ENCODE assay signal across 8 mouse cellular contexts in genomic region chr1:72284539-72284938, GRCm38 (mm10). TPM values are rescaled to one million over a fixed set of nuclear protein-coding genes. Genes with fewer than 3 reads are reported as not detected.
A peak's percentile ranks its signal among the peaks of the same experiment; 100 is the strongest.
DNase-seq lines count a peak whose midpoint lies in the region; ATAC-seq and TF ChIP-seq lines count a peak whose summit lies in the region.

No protein-coding gene starts in this region.

- no peaks in the 10 kb centered on the region for H3K4me1 ChIP-seq in kidney, postnatal 0 days (replicated peaks; ENCODE audit: insufficient read depth, low read length)
- H3K4me1 ChIP-seq in embryonic facial prominence, embryonic 10.5 days = peaks cover 17% of the 10 kb centered on the region
- H3K4me1 ChIP-seq in hindbrain, embryonic 13.5 days (replicated peaks) = peaks cover 38% of the 10 kb centered on the region
- peaks cover 36% of the 10 kb centered on the region for H3K4me1 ChIP-seq in midbrain, embryonic 14.5 days (ENCODE audit: control insufficient read depth, insufficient read depth, low read length)

- H3K9me3 ChIP-seq in kidney, postnatal 0 days (replicated peaks; ENCODE audit: low read length) = no peaks in the 10 kb centered on the region
- H3K9me3 ChIP-seq in embryonic facial prominence, embryonic 10.5 days = no peaks in the 10 kb centered on the region
- no peaks in the 10 kb centered on the region for H3K9me3 ChIP-seq in hindbrain, embryonic 13.5 days
- no peaks in the 10 kb centered on the region for H3K9me3 ChIP-seq in midbrain, embryonic 14.5 days (ENCODE audit: control insufficient read depth, low read length)

- H3K36me3 ChIP-seq in kidney, postnatal 0 days (ENCODE audit: insufficient read depth, low read length) = no peaks in the 10 kb centered on the region
- no peaks in the 10 kb centered on the region; the same call in 1 of the 2 replicates for H3K36me3 ChIP-seq in embryonic facial prominence, embryonic 10.5 days (replicated peaks)
- H3K36me3 ChIP-seq in hindbrain, embryonic 13.5 days = no peaks in the 10 kb centered on the region; the same call in 1 of the 2 replicates
- H3K36me3 ChIP-seq in midbrain, embryonic 14.5 days (ENCODE audit: control insufficient read depth, insufficient read depth, low read length) = 0 out of 2 replicates have a peak, but pooled peaks cover 2% of the 10 kb centered on the region

- DNase-seq in kidney, postnatal 0 days (ENCODE audit: low spot score) = no peak
- DNase-seq in kidney, postnatal 36 days = no peak
- DNase-seq in embryonic facial prominence, embryonic 10.5 days (ENCODE audit: low spot score) = peak; percentile 20
- DNase-seq in midbrain, embryonic 14.5 days = peak; percentile 55
- no peak for DNase-seq in urinary bladder, postnatal 25 days (ENCODE audit: low spot score)
- no peak for DNase-seq in ovary, postnatal 10 days (ENCODE audit: low spot score)

- peak overlapping the region; percentile 88 for H3K4me2 ChIP-seq in kidney, postnatal 0 days (ENCODE audit: low read length)
- peak overlapping the region; percentile 81 for H3K4me2 ChIP-seq in hindbrain, embryonic 13.5 days
- H3K4me2 ChIP-seq in midbrain, embryonic 14.5 days (ENCODE audit: low read length) = peak overlapping the region; percentile 79

- no peak for TF ChIP-seq CTCF in kidney, postnatal 0 days (IDR thresholded peaks at IDR 0.05; ENCODE audit: low read depth)

- H3K4me3 ChIP-seq in kidney, postnatal 0 days (replicated peaks; ENCODE audit: low read depth, low read length) = peak overlapping the region; percentile 8; the same call in 1 of the 2 replicates
- H3K4me3 ChIP-seq in embryonic facial prominence, embryonic 10.5 days = peak overlapping the region; percentile 76
- peak overlapping the region; percentile 54 for H3K4me3 ChIP-seq in hindbrain, embryonic 13.5 days
- peak overlapping the region; percentile 54 for H3K4me3 ChIP-seq in midbrain, embryonic 14.5 days (replicated peaks; ENCODE audit: low read depth, low read length)

- no peak overlapping the region for H3K27ac ChIP-seq in kidney, postnatal 0 days
- H3K27ac ChIP-seq in embryonic facial prominence, embryonic 10.5 days (replicated peaks) = peak overlapping the region; percentile 91
- peak overlapping the region; percentile 94 for H3K27ac ChIP-seq in hindbrain, embryonic 13.5 days
- H3K27ac ChIP-seq in midbrain, embryonic 14.5 days (replicated peaks; ENCODE audit: low read depth, low read length) = peak overlapping the region; percentile 88

- 6% methylated on average over 5 of the region's 5 CpGs for WGBS in kidney, postnatal 0 days
- WGBS in embryonic facial prominence, embryonic 10.5 days = 5% methylated on average over 5 of the region's 5 CpGs
- 3% methylated on average over 5 of the region's 5 CpGs for WGBS in hindbrain, embryonic 13.5 days
- WGBS in midbrain, embryonic 14.5 days = 3% methylated on average over 5 of the region's 5 CpGs

- no peak overlapping the region for H3K9ac ChIP-seq in kidney, postnatal 0 days (ENCODE audit: low read depth, low read length)
- H3K9ac ChIP-seq in hindbrain, embryonic 13.5 days = peak overlapping the region; percentile 89
- peak overlapping the region; percentile 81 for H3K9ac ChIP-seq in midbrain, embryonic 14.5 days (replicated peaks; ENCODE audit: low read length)

- H3K27me3 ChIP-seq in kidney, postnatal 0 days (ENCODE audit: insufficient read depth, low read length) = no peaks in the 10 kb centered on the region
- H3K27me3 ChIP-seq in embryonic facial prominence, embryonic 10.5 days (replicated peaks; ENCODE audit: low read depth, poor library complexity, severe bottlenecking) = peaks cover 14% of the 10 kb centered on the region
- no peaks in the 10 kb centered on the region for H3K27me3 ChIP-seq in hindbrain, embryonic 13.5 days
- no peaks in the 10 kb centered on the region for H3K27me3 ChIP-seq in midbrain, embryonic 14.5 days (ENCODE audit: control insufficient read depth, insufficient read depth, low read length)

- ATAC-seq in kidney, postnatal 0 days (replicated peaks; ENCODE audit: low FRiP score, low read depth) = no peak
- ATAC-seq in hindbrain, embryonic 13.5 days (ENCODE audit: low FRiP score) = peak; percentile 75
- ATAC-seq in midbrain, embryonic 14.5 days (ENCODE audit: low FRiP score, low TSS enrichment) = peak; percentile 68
- no peak for ATAC-seq in erythroid progenitor cell, adult 5-6 weeks (replicated peaks; ENCODE audit: low FRiP score, poor library complexity, severe bottlenecking)

RNA-seq across cellular contexts. Expression of gene Tmem169, which starts 0.4 kb away (rescaled TPM):
- 4.1 and 4.8 TPM in 2 replicates for polyA plus RNA-seq in kidney, postnatal 0 days (2015; fragmentation: Nextera tagmentation; extraction: Ambion mirVana)
- 5.1 and 5.2 TPM in 2 replicates for polyA plus RNA-seq in embryonic facial prominence, embryonic 10.5 days (2016; fragmentation: Nextera tagmentation; extraction: Ambion mirVana)
- 42.3 and 46.8 TPM in 2 replicates for polyA plus RNA-seq in hindbrain, embryonic 13.5 days (2015; fragmentation: Nextera tagmentation; extraction: Ambion mirVana)
- polyA plus RNA-seq in midbrain, embryonic 14.5 days (2014; fragmentation: Nextera tagmentation; extraction: Ambion mirVana) = 33.9 and 36.0 TPM in 2 replicates
- total RNA-seq in erythroid progenitor cell, adult 5-6 weeks (2015; ENCODE audit: low replicate concordance) = not detected in 2 replicates
- total RNA-seq in erythroid progenitor cell, adult 5-6 weeks (2017; ENCODE audit: low replicate concordance) = not detected in 2 replicates

RNA-seq across cellular contexts. Expression of gene Pecr, which starts 0.4 kb away (rescaled TPM):
- 82.0 and 87.8 TPM in 2 replicates for polyA plus RNA-seq in kidney, postnatal 0 days (2015; fragmentation: Nextera tagmentation; extraction: Ambion mirVana)
- polyA plus RNA-seq in embryonic facial prominence, embryonic 10.5 days (2016; fragmentation: Nextera tagmentation; extraction: Ambion mirVana) = 29.2 and 29.6 TPM in 2 replicates
- polyA plus RNA-seq in hindbrain, embryonic 13.5 days (2015; fragmentation: Nextera tagmentation; extraction: Ambion mirVana) = 8.8 and 8.9 TPM in 2 replicates
- 6.3 and 7.7 TPM in 2 replicates for polyA plus RNA-seq in midbrain, embryonic 14.5 days (2014; fragmentation: Nextera tagmentation; extraction: Ambion mirVana)
- total RNA-seq in erythroid progenitor cell, adult 5-6 weeks (2015; ENCODE audit: low replicate concordance) = 1.7 TPM in 1 of 2 replicates, not detected in the other
- total RNA-seq in erythroid progenitor cell, adult 5-6 weeks (2017; ENCODE audit: low replicate concordance) = 1.4 TPM in 1 of 2 replicates, not detected in the other

RNA-seq across cellular contexts. Expression of gene Xrcc5, which starts 22.7 kb away (rescaled TPM):
- 48.9 and 53.2 TPM in 2 replicates for polyA plus RNA-seq in kidney, postnatal 0 days (2015; fragmentation: Nextera tagmentation; extraction: Ambion mirVana)
- 55.2 and 57.3 TPM in 2 replicates for polyA plus RNA-seq in embryonic facial prominence, embryonic 10.5 days (2016; fragmentation: Nextera tagmentation; extraction: Ambion mirVana)
- 26.0 and 26.5 TPM in 2 replicates for polyA plus RNA-seq in hindbrain, embryonic 13.5 days (2015; fragmentation: Nextera tagmentation; extraction: Ambion mirVana)
- 12.8 and 21.9 TPM in 2 replicates for polyA plus RNA-seq in midbrain, embryonic 14.5 days (2014; fragmentation: Nextera tagmentation; extraction: Ambion mirVana)
- total RNA-seq in erythroid progenitor cell, adult 5-6 weeks (2015; ENCODE audit: low replicate concordance) = 2.1 and 7.9 TPM in 2 replicates
- 3.1 and 5.9 TPM in 2 replicates for total RNA-seq in erythroid progenitor cell, adult 5-6 weeks (2017; ENCODE audit: low replicate concordance)

Comparison
In these comparisons a context has a peak if more than half of its experiments do, and no peak if none do; other contexts are left out.
1. ATAC-seq: peak in hindbrain, embryonic 13.5 days (single experiment) and midbrain, embryonic 14.5 days (single experiment); none in kidney, postnatal 0 days (single experiment) and erythroid progenitor cell, adult 5-6 weeks (single experiment).
2. DNase-seq: peak in embryonic facial prominence, embryonic 10.5 days (single experiment) and midbrain, embryonic 14.5 days (single experiment); none in kidney, postnatal 0 days (single experiment), kidney, postnatal 36 days (0 of 2), urinary bladder, postnatal 25 days (single experiment) and ovary, postnatal 10 days (single experiment).
3. H3K4me3 ChIP-seq: peak in every context shown above with its lines; median percentile 76 in embryonic facial prominence, embryonic 10.5 days; 54 in hindbrain, embryonic 13.5 days; 54 in midbrain, embryonic 14.5 days; 8 in kidney, postnatal 0 days.
4. Peak in every context shown above with its lines, with median percentiles within 50 percentile points of each other: H3K4me2 ChIP-seq.